19 mouse cellular contexts compared by ENCODE assay signal in the genomic region with DNA sequence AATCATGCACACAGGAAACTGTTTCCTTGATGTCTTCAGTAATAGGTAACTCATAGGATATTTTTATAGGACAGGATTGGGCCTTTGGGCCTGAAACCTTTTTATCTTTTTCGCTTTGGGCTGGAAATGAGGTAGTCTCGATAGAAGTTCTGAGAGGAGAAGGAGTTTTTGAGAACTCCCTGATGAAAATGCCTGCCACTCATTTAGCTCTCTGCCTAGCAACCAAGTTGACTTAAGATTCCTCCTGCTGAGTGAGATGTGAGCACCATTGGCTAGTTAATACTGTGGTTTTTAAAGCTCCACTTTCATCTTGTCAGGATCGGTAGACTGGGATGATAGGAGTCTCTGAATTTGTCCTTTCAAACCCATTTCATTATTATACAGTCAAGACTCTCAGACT.
"Had no signal": no experiment of that assay in that cellular context is flagged by ENCODE, and none has a peak within 500 bp of the region (broad histone marks: within the 10 kb centered on the region; RNA-seq: fewer than 3 reads in every experiment).

No protein-coding gene starts in this region.

- H3K4me3 ChIP-seq: layer of hippocampus, adult 2 months; limb, embryonic 10.5 days; limb, embryonic 13.5 days; liver, embryonic 12.5 days; liver, embryonic 15.5 days; lung, embryonic 15.5 days; megakaryocyte, embryonic 14.5 days; midbrain, embryonic 12.5 days had no signal

- H3K4me2 ChIP-seq: limb, embryonic 13.5 days; liver, embryonic 12.5 days; liver, embryonic 15.5 days; lung, embryonic 15.5 days; midbrain, embryonic 12.5 days had no signal

- ATAC-seq: intestine, postnatal 0 days; liver, embryonic 12.5 days had no signal

- H3K9me3 ChIP-seq: limb, embryonic 10.5 days; limb, embryonic 13.5 days; liver, embryonic 12.5 days; liver, embryonic 15.5 days; lung, embryonic 15.5 days; midbrain, embryonic 12.5 days had no signal

- H3K27ac ChIP-seq: kidney, postnatal 0 days; layer of hippocampus, adult 2 months; limb, embryonic 10.5 days; limb, embryonic 13.5 days; liver, embryonic 12.5 days; liver, embryonic 15.5 days; lung, embryonic 15.5 days; midbrain, embryonic 12.5 days; stomach, postnatal 0 days had no signal

- H3K36me3 ChIP-seq: limb, embryonic 13.5 days; liver, embryonic 12.5 days; liver, embryonic 15.5 days; lung, embryonic 15.5 days; midbrain, embryonic 12.5 days had no signal

- DNase-seq: kidney, adult 2 months; kidney, postnatal 25 days; layer of hippocampus, adult 9-11 months; liver; lung, adult 18-20 months; lung, postnatal 10 days; lung, postnatal 36 days; thymus, postnatal 25 days had no signal

- H3K27me3 ChIP-seq: limb, embryonic 13.5 days; liver, embryonic 12.5 days; liver, embryonic 15.5 days; lung, embryonic 15.5 days; megakaryocyte, embryonic 14.5 days; midbrain, embryonic 12.5 days had no signal

- H3K9ac ChIP-seq: limb, embryonic 13.5 days; liver, embryonic 12.5 days; liver, embryonic 15.5 days; lung, embryonic 15.5 days; midbrain, embryonic 12.5 days had no signal

- H3K4me1 ChIP-seq: liver, embryonic 12.5 days; liver, embryonic 15.5 days; lung, embryonic 15.5 days; megakaryocyte, embryonic 14.5 days had no signal
